Mouse (Mus musculus): ENCODE results near the gene Rb1.

- no peak for TF ChIP-seq CTCF (IDR thresholded peaks at IDR 0.05; ENCODE audit: low read depth)
- no peak for TF ChIP-seq EP300 (optimal IDR thresholded peaks at IDR 0.05)
These were observed 45.2 kb upstream of the Rb1 start for GRCm38 (mm10) chr14:73370695-73371372.

All from stomach, postnatal 0 days (tissue).